Mouse (Mus musculus): ENCODE measurements around the gene Gm47841. TPM values are rescaled to one million over a fixed set of nuclear protein-coding genes. Genes with fewer than 3 reads are reported as not detected.

The Gm47841 gene
- total RNA-seq, 2 experiments from 2014 or later = not detected

DNA sequence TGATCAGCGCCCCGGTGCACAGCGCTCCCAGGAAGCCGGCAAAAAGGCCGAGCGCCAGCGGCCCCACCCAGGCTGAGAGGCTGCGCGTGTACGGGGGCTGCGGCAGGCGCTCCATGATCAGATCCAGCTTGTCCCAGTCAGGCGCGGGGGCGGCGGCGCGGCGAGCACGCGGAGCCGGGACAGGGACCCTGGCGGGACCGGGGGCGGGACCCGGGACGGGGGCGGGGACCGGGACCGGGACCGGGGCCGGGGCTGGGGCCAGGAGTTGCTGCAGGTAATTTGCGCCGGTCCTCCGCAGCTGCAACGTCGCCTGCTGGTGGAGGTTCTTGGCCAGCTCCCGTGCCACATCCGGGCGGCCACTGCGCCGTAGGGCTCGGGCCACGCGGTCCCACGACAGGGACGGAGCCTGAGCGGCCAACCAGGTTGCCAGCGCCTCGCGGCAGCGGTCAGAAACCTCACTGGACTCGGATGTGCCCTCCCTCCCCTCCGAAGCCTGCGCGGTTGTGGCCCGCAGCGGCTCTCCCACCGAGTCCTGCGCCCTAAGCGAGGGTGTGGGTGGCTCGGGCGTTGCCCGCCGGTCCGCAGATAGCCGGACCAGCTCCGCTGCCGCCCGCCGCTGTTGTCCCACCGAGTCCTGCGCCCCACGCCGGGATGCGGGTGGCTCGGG, 537 bp downstream of the Gm47841 start:
- ATAC-seq (replicated peaks; ENCODE audit: low FRiP score, poor library complexity, severe bottlenecking) = no peak

DNA sequence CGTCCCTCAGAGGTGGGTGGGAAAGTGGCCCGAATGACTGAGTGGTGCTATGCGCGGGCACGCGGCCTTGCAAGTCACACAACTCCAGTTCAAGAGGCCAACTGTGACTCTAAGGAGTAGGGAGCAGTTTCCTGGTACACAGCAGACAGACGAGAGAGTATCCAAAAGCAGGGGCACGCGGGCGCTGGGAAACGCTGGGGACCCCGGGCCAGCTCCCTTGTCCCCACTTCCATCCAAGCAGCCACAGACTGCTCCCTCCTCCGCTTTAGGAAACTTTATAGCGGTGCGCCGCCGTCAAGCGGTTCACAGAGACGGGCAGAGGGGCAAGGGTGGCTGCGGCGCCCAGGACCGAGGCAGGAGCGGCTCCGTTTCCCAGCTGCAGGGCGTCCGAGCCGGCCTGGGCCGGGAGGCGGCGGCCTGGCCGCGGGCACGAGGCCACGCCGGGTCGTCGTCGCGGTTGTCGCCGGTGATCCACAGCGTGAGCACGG, 1.1 kb downstream of the Gm47841 start:
- ATAC-seq (replicated peaks; ENCODE audit: low FRiP score, poor library complexity, severe bottlenecking) = no peak

DNA sequence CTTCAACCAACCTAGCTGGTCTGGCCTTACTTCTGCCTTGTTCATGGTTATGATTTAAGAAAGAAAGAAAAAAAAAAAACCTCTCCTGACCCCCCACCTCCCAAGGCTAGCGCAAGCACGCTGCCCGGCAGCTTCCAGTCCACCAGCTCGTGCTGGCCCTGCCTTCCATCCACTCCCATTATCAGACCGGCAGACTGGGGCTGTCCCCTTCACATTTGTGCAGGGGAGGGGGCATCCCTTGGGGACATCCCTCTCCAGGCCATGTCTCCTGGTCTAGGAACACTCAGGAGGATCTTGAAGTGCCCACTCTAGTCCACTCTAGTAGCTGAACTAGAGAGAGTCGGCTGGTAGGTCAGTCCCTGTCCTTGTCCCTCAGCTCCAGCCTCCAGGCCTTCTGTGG, 2.7 kb downstream of the Gm47841 start:
- ATAC-seq (replicated peaks; ENCODE audit: low FRiP score, poor library complexity, severe bottlenecking) = no peak

DNA sequence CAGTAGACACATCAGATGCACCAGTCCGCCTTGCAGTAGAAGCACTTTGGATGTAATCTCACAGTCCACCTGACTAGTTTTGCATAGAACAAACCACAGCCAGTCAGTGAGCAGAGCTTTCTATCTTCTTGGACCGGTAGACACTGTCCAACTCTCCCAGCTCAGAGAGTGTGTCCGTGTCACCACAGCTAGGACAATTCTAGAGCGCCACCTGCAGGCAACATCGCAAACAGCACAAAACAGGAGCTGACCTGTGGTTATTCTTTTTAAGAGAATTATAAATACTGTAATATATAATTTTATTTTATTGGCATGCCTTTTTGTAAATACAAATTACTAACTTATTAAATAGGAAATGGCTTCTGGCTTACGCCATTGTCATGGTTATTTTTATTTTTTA, 4.6 kb downstream of the Gm47841 start:
- ATAC-seq (replicated peaks; ENCODE audit: low FRiP score, poor library complexity, severe bottlenecking) = no peak

DNA sequence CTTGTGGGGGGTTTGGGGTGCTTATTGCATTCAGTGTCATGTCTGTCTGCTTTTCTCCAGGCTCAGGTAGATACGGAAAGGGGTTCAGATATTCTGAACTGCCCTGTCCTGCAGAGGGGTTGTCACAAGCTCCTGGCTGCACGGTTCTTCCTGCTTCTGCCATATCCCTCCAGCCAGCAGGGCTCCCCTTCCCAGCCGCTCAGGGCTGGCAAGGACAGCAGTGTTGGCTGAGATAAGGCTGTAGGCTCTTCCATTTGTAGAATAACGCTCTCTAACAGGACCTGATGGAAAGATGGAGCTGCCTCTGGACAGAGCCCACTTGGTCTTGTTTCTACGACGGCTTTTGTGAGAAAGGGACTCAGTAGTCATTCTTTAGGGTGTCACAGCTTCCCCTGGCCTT, 5.2 kb downstream of the Gm47841 start:
- no peak for ATAC-seq (replicated peaks; ENCODE audit: low FRiP score, poor library complexity, severe bottlenecking)

DNA sequence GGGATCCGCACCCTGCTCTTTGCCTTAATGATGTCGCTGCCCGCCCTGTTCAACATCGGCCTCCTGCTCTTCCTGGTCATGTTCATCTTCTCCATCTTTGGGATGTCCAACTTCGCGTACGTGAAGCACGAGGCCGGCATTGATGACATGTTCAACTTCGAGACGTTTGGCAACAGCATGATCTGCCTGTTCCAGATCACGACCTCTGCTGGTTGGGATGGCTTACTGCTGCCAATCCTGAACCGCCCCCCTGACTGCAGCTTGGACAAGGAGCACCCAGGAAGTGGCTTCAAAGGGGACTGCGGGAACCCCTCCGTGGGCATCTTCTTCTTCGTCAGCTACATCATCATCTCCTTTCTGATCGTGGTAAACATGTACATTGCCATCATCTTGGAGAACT, 7.5 kb downstream of the Gm47841 start:
- no peak for ATAC-seq (replicated peaks; ENCODE audit: low FRiP score, poor library complexity, severe bottlenecking)

DNA sequence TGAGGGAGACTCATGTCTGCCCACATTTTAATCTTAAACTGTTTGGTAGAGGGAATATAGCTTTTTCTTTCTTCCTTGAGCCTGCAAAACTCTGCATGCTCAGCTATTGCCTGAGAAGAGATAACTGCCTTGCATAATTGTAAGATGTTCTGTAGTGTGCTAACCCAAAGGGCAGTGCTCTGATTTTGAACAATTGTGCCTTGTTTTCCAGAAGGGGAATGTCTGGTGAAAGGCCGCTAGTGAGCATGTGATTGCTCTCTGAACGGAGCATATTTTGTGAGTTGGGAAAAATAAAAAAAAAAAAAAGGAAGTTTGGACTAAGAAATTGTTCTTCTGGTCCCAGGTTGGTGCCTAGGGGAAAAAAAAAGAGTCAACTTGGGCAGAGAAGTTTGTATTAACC, 18.2 kb downstream of the Gm47841 start:
- ATAC-seq (replicated peaks; ENCODE audit: low FRiP score, poor library complexity, severe bottlenecking) = no peak

DNA sequence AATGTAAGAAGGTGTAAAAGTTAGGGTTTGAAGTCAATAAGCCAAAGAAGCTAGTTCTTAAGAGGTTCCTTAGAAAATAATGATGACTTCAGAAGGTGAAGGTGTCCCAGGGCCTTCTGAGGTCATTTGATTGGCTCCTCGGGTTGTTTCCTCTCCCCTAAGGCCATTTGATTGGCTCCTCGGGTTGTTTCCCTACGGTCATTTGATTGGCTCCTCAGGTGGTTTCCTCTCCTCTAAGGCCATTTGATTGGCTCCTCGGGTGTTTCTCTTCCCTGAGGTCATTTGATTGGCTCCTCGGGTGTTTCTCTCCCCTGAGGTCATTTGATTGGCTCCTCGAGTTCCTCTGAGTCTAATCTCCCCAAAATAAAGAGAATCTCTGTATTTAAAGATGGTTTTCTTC, 35.8 kb downstream of the Gm47841 start:
- ATAC-seq (replicated peaks; ENCODE audit: low FRiP score, poor library complexity, severe bottlenecking) = no peak

DNA sequence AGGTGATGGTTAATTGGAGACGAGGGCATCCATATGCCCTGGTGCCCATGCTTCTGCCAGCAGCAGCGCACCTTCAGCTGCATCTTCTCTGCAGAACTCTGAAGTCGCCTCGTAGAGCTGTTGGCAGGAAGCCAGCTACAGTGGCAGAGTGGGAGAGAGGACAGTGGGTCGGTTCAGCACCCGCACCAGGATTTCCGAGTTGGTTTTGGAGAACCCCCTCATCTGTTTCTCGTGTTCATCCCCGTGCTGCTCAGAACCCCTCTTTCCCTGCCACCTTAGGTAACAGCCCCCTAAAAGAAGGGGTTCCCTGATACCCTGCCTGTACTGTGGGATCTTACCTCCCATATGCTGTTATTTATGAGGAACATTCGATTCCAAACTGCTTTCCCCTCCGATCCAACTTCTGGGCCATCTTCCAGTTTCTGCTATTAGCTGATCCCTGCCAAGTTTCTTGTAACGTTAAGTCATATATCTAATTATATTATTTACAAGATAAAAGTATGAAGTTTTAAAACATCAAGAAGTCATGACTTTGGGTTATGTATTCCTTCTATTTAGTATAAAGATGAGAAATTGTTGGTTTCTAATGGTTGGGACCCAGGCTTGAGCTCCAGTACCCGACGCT, 38.7 kb downstream of the Gm47841 start:
- no peak for ATAC-seq (replicated peaks; ENCODE audit: low FRiP score, poor library complexity, severe bottlenecking)

DNA sequence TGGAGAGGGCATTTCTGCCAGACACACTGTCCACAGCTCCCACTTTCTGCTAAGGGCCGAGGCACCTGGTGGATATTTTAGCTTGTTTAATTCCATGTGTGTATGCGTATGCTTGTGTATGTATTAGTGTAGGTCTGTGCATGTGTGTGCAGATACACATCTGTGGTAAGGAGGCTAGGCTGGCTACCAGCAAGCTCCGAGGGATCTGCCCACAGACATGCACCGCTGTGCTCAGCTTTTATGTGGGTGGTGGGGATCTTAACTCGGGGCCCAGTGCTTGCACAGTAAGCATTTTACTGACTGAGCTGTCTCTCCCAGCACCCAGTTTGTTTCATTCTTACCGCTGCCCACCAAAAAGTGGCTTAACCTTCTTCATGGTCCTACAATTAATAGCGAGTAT, 40.0 kb downstream of the Gm47841 start:
- no peak for ATAC-seq (replicated peaks; ENCODE audit: low FRiP score, poor library complexity, severe bottlenecking)

DNA sequence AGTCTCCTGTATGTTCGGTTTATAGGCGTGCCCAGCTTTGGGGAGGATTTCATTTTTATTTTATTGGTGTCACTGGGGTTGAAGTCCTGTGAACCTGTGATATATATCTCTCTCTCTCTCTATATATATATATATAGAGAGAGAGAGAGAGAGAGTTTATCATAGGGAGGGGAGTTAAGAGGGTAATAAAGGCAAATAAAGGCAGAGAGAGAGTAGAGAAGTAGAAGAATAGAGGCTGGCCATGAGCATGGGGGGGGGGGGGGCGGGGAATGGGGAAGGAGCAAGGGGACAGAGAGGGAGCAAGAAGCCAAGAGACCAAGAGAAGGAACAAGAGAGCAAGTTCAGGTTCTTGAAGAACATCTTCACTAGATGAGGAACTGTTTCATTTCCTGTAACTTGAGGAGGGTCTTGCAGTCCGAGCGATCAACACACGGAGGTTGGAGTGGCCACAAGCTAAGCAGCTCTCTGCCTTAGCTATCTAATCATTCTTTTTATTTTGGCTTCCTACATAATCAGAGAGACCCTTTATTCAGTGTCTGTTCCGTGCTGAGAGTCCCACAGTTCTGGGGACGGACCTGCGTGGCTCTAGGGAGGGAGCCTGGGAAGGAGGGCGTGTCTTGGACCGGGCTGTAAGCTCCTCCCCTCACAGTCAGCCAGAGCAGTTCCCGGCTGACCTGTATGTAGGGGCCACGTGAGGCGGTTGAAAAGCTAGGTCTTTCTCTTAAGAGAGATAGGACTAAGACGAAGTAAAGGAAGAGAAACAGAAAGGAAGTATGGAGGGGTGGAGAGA, 40.8 kb downstream of the Gm47841 start:
- ATAC-seq (replicated peaks; ENCODE audit: low FRiP score, poor library complexity, severe bottlenecking) = no peak

DNA sequence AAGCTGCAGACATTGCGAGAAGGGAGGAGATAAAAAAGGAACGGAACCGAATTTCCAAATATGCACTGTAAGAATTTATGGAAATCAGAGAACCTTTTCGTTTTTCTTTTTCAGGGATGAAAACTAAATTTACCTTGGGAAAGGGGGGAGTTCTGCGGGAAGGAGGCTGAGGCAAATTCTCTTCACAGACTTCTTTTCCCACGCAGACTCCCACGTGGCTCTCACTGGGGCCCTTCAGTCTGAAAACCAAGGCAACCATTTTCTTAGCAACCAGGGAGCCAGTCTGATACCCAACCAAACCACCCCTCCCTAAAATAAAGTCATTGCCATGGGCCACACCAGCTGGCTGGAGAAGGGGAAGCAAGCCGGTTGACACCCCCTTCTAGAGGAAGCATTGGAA, 41.5 kb downstream of the Gm47841 start:
- ATAC-seq (replicated peaks; ENCODE audit: low FRiP score, poor library complexity, severe bottlenecking) = no peak

DNA sequence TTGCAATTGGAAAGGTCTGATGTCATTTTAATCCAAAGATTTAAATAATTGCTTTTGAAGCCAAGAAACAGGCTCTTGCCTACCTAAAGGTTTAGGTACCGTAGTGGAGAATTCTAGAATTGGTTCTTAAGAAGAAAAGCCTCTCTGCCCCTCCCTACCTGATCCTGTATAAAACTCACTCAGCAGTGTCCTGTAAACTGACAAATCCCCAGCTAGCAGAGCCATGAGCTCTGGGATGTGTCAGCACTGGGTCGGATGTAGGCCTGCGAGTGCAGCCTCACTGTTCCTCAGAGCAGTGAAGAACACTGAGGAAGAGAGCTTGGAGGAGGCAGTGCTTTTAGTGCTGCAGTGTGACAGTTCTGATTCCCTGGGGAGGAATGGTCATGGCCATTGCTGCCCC, 42.7 kb downstream of the Gm47841 start:
- ATAC-seq (replicated peaks; ENCODE audit: low FRiP score, poor library complexity, severe bottlenecking) = no peak

DNA sequence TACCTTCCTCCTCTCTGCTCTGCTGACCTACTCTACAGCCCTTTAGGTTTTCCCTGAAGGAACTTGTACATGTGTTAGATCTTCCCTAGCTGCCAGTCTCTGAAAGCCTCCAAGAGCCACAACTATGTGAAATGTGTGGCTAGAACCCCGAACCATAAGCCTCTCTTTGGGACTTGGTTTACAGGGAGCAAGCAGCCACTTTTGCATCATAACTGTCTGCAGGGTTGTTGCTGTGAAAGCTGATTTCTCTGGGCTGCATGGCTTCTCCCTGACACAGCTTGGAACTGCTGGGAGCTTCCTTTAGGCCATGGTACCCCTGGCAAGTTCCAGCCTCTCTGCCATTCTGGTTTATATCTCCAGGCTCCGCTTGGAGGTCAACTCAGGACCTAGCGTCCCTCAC, 44.7 kb downstream of the Gm47841 start:
- no peak for ATAC-seq (replicated peaks; ENCODE audit: low FRiP score, poor library complexity, severe bottlenecking)

DNA sequence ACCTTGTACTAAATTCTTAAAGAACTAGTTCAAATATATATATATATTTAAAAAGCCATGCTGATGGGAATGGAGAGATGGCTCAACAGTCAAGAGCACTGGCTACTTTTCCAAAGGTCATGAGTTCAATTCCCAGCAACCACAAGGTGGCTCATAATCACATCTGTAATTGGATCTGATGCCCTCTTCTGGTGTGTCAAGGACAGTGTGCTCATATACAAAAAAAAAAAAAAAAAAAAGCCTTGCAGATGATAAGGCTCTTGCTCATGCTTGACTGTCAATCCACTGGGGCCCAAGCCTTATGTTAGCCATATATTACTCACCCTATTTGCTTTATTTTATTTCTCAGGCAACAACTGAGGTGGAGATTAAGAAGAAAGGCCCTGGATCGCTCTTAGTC, 45.5 kb downstream of the Gm47841 start:
- ATAC-seq (replicated peaks; ENCODE audit: low FRiP score, poor library complexity, severe bottlenecking) = no peak

DNA sequence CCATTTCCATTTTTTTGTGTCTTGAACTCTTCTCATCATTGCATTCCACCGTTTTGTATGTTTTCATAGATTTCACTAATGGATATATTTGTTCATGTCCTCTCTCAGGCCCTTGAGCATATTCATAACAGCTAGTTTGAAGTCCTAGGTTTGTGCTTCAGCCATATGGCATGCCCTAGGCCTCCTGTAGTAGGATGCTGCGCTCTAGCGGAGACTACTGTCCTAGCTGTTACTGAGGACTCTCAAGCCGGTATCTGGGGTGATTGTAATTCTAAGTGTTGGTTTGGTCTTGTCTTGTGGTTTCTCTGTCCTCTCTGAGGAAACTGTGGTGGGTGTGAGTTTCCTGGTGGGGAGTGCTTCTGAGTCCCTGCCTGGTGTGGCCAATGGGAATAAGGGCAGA, 50.1 kb downstream of the Gm47841 start:
- ATAC-seq (replicated peaks; ENCODE audit: low FRiP score, poor library complexity, severe bottlenecking) = no peak

Other genes with a start within 250 kb of the Gm47841 start
- gene Scn8a, start 177.5 kb downstream of the Gm47841 start, total RNA-seq (2015; ENCODE audit: low replicate concordance) = not detected in 2 replicates
- gene Scn8a, start 177.5 kb downstream of the Gm47841 start, total RNA-seq (2017; ENCODE audit: low replicate concordance) = not detected in 2 replicates
- not detected in 2 replicates for gene Fignl2, start 31.2 kb upstream of the Gm47841 start, total RNA-seq (2015; ENCODE audit: low replicate concordance)
- not detected in 2 replicates for gene Fignl2, start 31.2 kb upstream of the Gm47841 start, total RNA-seq (2017; ENCODE audit: low replicate concordance)
- not detected in 2 replicates for gene Ankrd33, start 68.4 kb upstream of the Gm47841 start, total RNA-seq (2015; ENCODE audit: low replicate concordance)
- not detected in 2 replicates for gene Ankrd33, start 68.4 kb upstream of the Gm47841 start, total RNA-seq (2017; ENCODE audit: low replicate concordance)
- 2.3 and 9.4 TPM in 2 replicates for gene Acvrl1, start 81.1 kb upstream of the Gm47841 start, total RNA-seq (2015; ENCODE audit: low replicate concordance)
- 2.3 and 3.8 TPM in 2 replicates for gene Acvrl1, start 81.1 kb upstream of the Gm47841 start, total RNA-seq (2017; ENCODE audit: low replicate concordance)
- gene Acvr1b, start 126.7 kb upstream of the Gm47841 start, total RNA-seq (2015; ENCODE audit: low replicate concordance) = 0.38 and 0.84 TPM in 2 replicates
- gene Acvr1b, start 126.7 kb upstream of the Gm47841 start, total RNA-seq (2017; ENCODE audit: low replicate concordance) = 2.6 and 2.9 TPM in 2 replicates
- gene Grasp, start 176.8 kb upstream of the Gm47841 start, total RNA-seq (2015; ENCODE audit: low replicate concordance) = not detected in 2 replicates
- gene Grasp, start 176.8 kb upstream of the Gm47841 start, total RNA-seq (2017; ENCODE audit: low replicate concordance) = 0.84 TPM in 1 of 2 replicates, not detected in the other
- gene Nr4a1, start 206.9 kb upstream of the Gm47841 start, total RNA-seq (2015; ENCODE audit: low replicate concordance) = 3.3 and 11.3 TPM in 2 replicates
- 6.0 and 15.7 TPM in 2 replicates for gene Nr4a1, start 206.9 kb upstream of the Gm47841 start, total RNA-seq (2017; ENCODE audit: low replicate concordance)
- 7.9 and 14.2 TPM in 2 replicates for gene Atg101, start 236.9 kb upstream of the Gm47841 start, total RNA-seq (2015; ENCODE audit: low replicate concordance)
- gene Atg101, start 236.9 kb upstream of the Gm47841 start, total RNA-seq (2017; ENCODE audit: low replicate concordance) = 13.0 and 14.1 TPM in 2 replicates
- gene 6030408B16Rik, start 245.8 kb upstream of the Gm47841 start, total RNA-seq (2015; ENCODE audit: low replicate concordance) = not detected in 2 replicates
- gene 6030408B16Rik, start 245.8 kb upstream of the Gm47841 start, total RNA-seq (2017; ENCODE audit: low replicate concordance) = not detected in 2 replicates